Comparison of ENCODE assay signal across 26 mouse cellular contexts in the genomic region with DNA sequence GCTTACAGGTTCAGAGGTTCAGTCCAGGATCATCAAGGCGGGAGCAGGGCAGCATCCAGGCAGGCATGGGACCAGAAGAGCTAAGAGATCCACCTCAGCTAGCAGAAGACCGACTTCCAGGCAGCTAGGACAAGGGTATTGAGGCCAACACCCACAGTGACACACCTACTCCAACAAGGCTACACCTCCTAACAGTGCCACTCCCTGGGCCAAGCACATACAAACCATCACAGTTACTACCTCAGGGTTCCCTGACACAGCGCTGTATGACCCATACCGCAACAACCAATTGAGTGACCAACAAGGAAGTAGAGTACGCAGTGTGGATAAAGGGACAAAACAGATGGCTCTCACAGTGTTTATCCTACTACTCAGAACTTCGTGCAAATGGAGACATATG. TPM values are rescaled to one million over a fixed set of nuclear protein-coding genes. Genes with fewer than 3 reads are reported as not detected.
DNase-seq lines count a peak whose midpoint lies in the region; ATAC-seq lines count a peak whose summit lies in the region.
"Had no signal": no experiment of that assay in that cellular context is flagged by ENCODE, and none has a peak within 500 bp of the region (broad histone marks: within the 10 kb centered on the region; RNA-seq: fewer than 3 reads in every experiment).

No protein-coding gene starts in this region.

- ATAC-seq in intestine, embryonic 16.5 days, result peak; percentile 32; the same call in 1 of the 2 replicates
- ATAC-seq in intestine, embryonic 15.5 days, result no peak
- peak; percentile 8; the same call in 1 of the 2 replicates for ATAC-seq in liver, embryonic 16.5 days (ENCODE audit: low read depth)
- ATAC-seq in stomach, embryonic 15.5 days (ENCODE audit: insufficient read depth, low FRiP score, low read depth), result peak; percentile 57
- ATAC-seq: forebrain, embryonic 14.5 days; forebrain, postnatal 0 days; Patski had no signal

- H3K4me1 ChIP-seq in intestine, embryonic 16.5 days (ENCODE audit: control insufficient read depth, insufficient read depth, low read length), result peaks cover 6% of the 10 kb centered on the region
- H3K4me1 ChIP-seq in intestine, embryonic 15.5 days (replicated peaks), result peaks cover 11% of the 10 kb centered on the region
- peaks cover 43% of the 10 kb centered on the region for H3K4me1 ChIP-seq in liver, embryonic 16.5 days (ENCODE audit: control insufficient read depth, low read depth, low read length)
- H3K4me1 ChIP-seq in stomach, embryonic 15.5 days, result peaks cover 4% of the 10 kb centered on the region; the same call in 1 of the 2 replicates
- H3K4me1 ChIP-seq: hindbrain, embryonic 13.5 days had no signal

- H3K36me3 ChIP-seq in intestine, embryonic 16.5 days (ENCODE audit: control insufficient read depth, insufficient read depth, low read length), result no peaks in the 10 kb centered on the region
- no peaks in the 10 kb centered on the region for H3K36me3 ChIP-seq in intestine, embryonic 15.5 days
- H3K36me3 ChIP-seq in liver, embryonic 16.5 days (ENCODE audit: control insufficient read depth, insufficient read depth), result no peaks in the 10 kb centered on the region
- H3K36me3 ChIP-seq in stomach, embryonic 15.5 days, result no peaks in the 10 kb centered on the region
- H3K36me3 ChIP-seq: embryonic facial prominence, embryonic 12.5 days; embryonic facial prominence, embryonic 15.5 days; heart, embryonic 12.5 days; heart, embryonic 15.5 days; hindbrain, embryonic 10.5 days; hindbrain, embryonic 13.5 days had no signal

- H3K4me2 ChIP-seq in intestine, embryonic 16.5 days (ENCODE audit: low read depth, low read length), result no peak overlapping the region
- H3K4me2 ChIP-seq in intestine, embryonic 15.5 days (replicated peaks), result no peak overlapping the region
- no peak overlapping the region for H3K4me2 ChIP-seq in liver, embryonic 16.5 days (ENCODE audit: low read depth, low read length)
- H3K4me2 ChIP-seq in stomach, embryonic 15.5 days, result no peak overlapping the region
- H3K4me2 ChIP-seq: embryonic facial prominence, embryonic 12.5 days; embryonic facial prominence, embryonic 15.5 days; heart, embryonic 12.5 days; heart, embryonic 15.5 days; hindbrain, embryonic 13.5 days had no signal

- H3K9ac ChIP-seq in intestine, embryonic 16.5 days (ENCODE audit: low read depth, low read length), result no peak overlapping the region
- H3K9ac ChIP-seq in intestine, embryonic 15.5 days, result no peak overlapping the region
- H3K9ac ChIP-seq in liver, embryonic 16.5 days (ENCODE audit: low read depth, low read length), result no peak overlapping the region
- H3K9ac ChIP-seq in stomach, embryonic 15.5 days, result no peak overlapping the region
- H3K9ac ChIP-seq: embryonic facial prominence, embryonic 12.5 days; embryonic facial prominence, embryonic 15.5 days; forebrain, postnatal 0 days; heart, embryonic 12.5 days; heart, embryonic 15.5 days; hindbrain, embryonic 13.5 days had no signal

- no peak for DNase-seq in liver
- DNase-seq in adrenal gland, adult 8-10 months, result no peak
- no peak for DNase-seq in ovary, postnatal 36 days (ENCODE audit: low spot score)
- DNase-seq: adrenal gland, postnatal 14 days; cerebellum, adult 11 months; cerebellum, adult 2 months; cerebellum, adult 9-11 months; cerebellum, postnatal 25 days; forebrain, postnatal 0 days; gastrocnemius, adult 2 months; gastrocnemius, postnatal 14 days; heart, adult 11 months; heart, postnatal 10 days; heart, postnatal 36 days had no signal

- H3K27me3 ChIP-seq in intestine, embryonic 16.5 days (replicated peaks; ENCODE audit: control insufficient read depth, insufficient read depth, low read length), result no peaks in the 10 kb centered on the region; the same call in 1 of the 2 replicates
- no peaks in the 10 kb centered on the region for H3K27me3 ChIP-seq in intestine, embryonic 15.5 days (replicated peaks)
- H3K27me3 ChIP-seq in liver, embryonic 16.5 days (ENCODE audit: control insufficient read depth, insufficient read depth, low read depth, low read length), result no peaks in the 10 kb centered on the region
- H3K27me3 ChIP-seq in stomach, embryonic 15.5 days (replicated peaks), result 0 out of 2 replicates have a peak, but pooled peaks cover 3% of the 10 kb centered on the region
- H3K27me3 ChIP-seq: embryonic facial prominence, embryonic 12.5 days; embryonic facial prominence, embryonic 15.5 days; heart, embryonic 12.5 days; heart, embryonic 15.5 days; hindbrain, embryonic 13.5 days; Patski had no signal

- no peaks in the 10 kb centered on the region for H3K9me3 ChIP-seq in intestine, embryonic 16.5 days (ENCODE audit: control insufficient read depth, low read length)
- no peaks in the 10 kb centered on the region for H3K9me3 ChIP-seq in intestine, embryonic 15.5 days
- no peaks in the 10 kb centered on the region for H3K9me3 ChIP-seq in liver, embryonic 16.5 days (replicated peaks; ENCODE audit: control insufficient read depth, low read length)
- H3K9me3 ChIP-seq in stomach, embryonic 15.5 days, result no peaks in the 10 kb centered on the region
- H3K9me3 ChIP-seq: embryonic facial prominence, embryonic 12.5 days; embryonic facial prominence, embryonic 15.5 days; heart, embryonic 12.5 days; heart, embryonic 15.5 days; hindbrain, embryonic 10.5 days; hindbrain, embryonic 13.5 days had no signal

- 83% methylated on average over 6 of the region's 6 CpGs for WGBS in intestine, embryonic 16.5 days
- 77% methylated on average over 6 of the region's 6 CpGs for WGBS in intestine, embryonic 15.5 days
- 75% methylated on average over 6 of the region's 6 CpGs for WGBS in liver, embryonic 16.5 days (ENCODE audit: insufficient replicate concordance)
- 81% methylated on average over 6 of the region's 6 CpGs for WGBS in stomach, embryonic 15.5 days

- no peak overlapping the region for H3K4me3 ChIP-seq in intestine, embryonic 16.5 days (ENCODE audit: low read length)
- H3K4me3 ChIP-seq in intestine, embryonic 15.5 days (replicated peaks), result no peak overlapping the region
- no peak overlapping the region for H3K4me3 ChIP-seq in liver, embryonic 16.5 days (ENCODE audit: low read depth, low read length)
- no peak overlapping the region for H3K4me3 ChIP-seq in stomach, embryonic 15.5 days (replicated peaks)
- H3K4me3 ChIP-seq: embryonic facial prominence, embryonic 12.5 days; embryonic facial prominence, embryonic 15.5 days; gastrocnemius, adult 2 months; heart, embryonic 12.5 days; heart, embryonic 15.5 days; hindbrain, embryonic 10.5 days; hindbrain, embryonic 13.5 days had no signal

- H3K27ac ChIP-seq in intestine, embryonic 16.5 days (ENCODE audit: low read length), result no peak overlapping the region
- H3K27ac ChIP-seq in intestine, embryonic 15.5 days, result no peak overlapping the region
- H3K27ac ChIP-seq in liver, embryonic 16.5 days (ENCODE audit: low read length), result no peak overlapping the region
- no peak overlapping the region for H3K27ac ChIP-seq in stomach, embryonic 15.5 days
- H3K27ac ChIP-seq: embryonic facial prominence, embryonic 12.5 days; embryonic facial prominence, embryonic 15.5 days; gastrocnemius, adult 2 months; heart, embryonic 15.5 days; hindbrain, embryonic 10.5 days; hindbrain, embryonic 13.5 days had no signal

RNA-seq across cellular contexts. Expression of gene Ifngr2, which starts 10.5 kb away (rescaled TPM):
- 116 and 117 TPM in 2 replicates for polyA plus RNA-seq in intestine, embryonic 16.5 days (2015; fragmentation: Nextera tagmentation; extraction: Ambion mirVana)
- polyA plus RNA-seq in intestine, embryonic 15.5 days (2015; fragmentation: Nextera tagmentation; extraction: Ambion mirVana), result 76.4 and 90.6 TPM in 2 replicates
- polyA plus RNA-seq in liver, embryonic 16.5 days (2015; fragmentation: Nextera tagmentation; extraction: Ambion mirVana), result 18.6 and 22.2 TPM in 2 replicates
- 49.3 and 55.6 TPM in 2 replicates for polyA plus RNA-seq in stomach, embryonic 15.5 days (2015; fragmentation: Nextera tagmentation; extraction: Ambion mirVana)
- 10 to 100 TPM; 21.8 to 35.9 (median 29.7) TPM for total RNA-seq in adrenal gland, adult 8-10 months (2022)

RNA-seq across cellular contexts. Expression of gene Ifnar1, which starts 51.3 kb away (rescaled TPM):
- polyA plus RNA-seq in intestine, embryonic 16.5 days (2015; fragmentation: Nextera tagmentation; extraction: Ambion mirVana), result 39.4 and 39.5 TPM in 2 replicates
- 40.1 and 42.0 TPM in 2 replicates for polyA plus RNA-seq in intestine, embryonic 15.5 days (2015; fragmentation: Nextera tagmentation; extraction: Ambion mirVana)
- 21.3 and 25.0 TPM in 2 replicates for polyA plus RNA-seq in liver, embryonic 16.5 days (2015; fragmentation: Nextera tagmentation; extraction: Ambion mirVana)
- polyA plus RNA-seq in stomach, embryonic 15.5 days (2015; fragmentation: Nextera tagmentation; extraction: Ambion mirVana), result 48.8 and 49.4 TPM in 2 replicates
- total RNA-seq in adrenal gland, adult 8-10 months (2022), result 10 to 100 TPM; 53.4 to 86.0 (median 68.6) TPM
